Mouse (Mus musculus) thymus, postnatal 14 days (tissue): Measurements from ENCODE around the gene Abo.
A peak's percentile ranks its signal among the peaks of the same experiment; 100 is the strongest.
"Not testable (repeated sequence)": the region's sequence is repeated elsewhere in the genome, so short reads cannot be mapped to it uniquely, and the experiment has no call there.

Experiments used
- DNase-seq: peaks from one replicate; pipeline ENCODE4 v3.0.0; 2021

Abo gene

DNA sequence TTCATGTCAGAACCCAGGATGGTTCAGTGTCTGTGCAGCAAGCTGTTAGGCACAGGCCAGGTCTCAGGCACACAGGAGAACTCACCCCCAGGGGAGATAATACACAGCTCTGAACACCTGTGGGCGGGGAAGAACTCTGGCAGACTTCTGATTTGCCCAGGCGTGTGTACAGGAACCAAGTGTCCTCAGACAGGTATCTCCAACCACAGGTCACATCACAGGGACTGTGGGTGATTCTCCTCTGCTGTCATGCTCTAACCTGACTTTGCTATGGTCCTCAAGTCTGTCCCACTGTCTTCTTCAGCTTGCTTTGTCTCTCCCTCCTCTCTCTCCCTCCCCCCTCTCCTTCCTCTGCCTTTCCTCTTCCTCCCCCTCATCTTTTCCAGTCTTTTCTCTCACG is at the start of gene Abo:
Gene Abo, minus strand, starts transcription at position 101 of the 400 bp plus-strand sequence.
- DNase-seq = no peak

DNA sequence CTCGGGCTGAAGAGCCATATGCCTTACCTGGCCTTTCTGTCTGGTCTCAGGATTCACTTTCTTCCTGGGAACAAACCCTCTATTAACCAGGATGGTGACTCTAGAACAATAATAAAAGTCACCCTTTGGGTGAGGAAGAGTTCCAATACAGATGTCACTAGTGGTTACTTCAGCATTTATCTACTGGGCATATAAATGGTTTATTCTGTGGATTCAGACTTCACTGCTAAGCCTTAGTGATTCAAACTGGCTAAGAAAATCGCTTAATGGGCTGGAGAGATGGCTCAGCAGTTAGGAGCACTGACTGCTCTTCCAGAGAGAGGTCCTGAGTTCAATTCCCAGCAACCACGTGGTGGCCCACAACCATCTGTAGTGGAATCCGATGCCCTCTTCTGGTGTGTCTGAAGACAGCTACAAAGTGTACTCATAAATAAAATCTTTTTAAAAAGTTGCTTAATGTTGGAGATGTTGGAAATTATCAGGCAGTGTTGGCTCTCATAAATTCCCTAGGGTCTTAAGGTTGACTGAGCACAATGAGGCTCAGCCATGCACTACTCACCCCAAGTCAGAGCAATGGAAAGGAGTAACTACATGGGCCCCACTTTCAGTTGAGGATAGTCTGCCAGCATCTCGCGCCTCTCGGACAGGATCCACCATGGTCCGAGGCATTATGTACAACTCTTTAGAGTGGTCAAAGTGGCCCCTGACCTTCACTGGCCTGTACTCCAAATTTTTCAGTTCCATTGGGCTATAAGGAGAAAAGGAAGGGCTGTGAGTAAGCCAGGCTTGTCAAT is 49.6 kb upstream of the Abo start:
- DNase-seq = no peak

DNA sequence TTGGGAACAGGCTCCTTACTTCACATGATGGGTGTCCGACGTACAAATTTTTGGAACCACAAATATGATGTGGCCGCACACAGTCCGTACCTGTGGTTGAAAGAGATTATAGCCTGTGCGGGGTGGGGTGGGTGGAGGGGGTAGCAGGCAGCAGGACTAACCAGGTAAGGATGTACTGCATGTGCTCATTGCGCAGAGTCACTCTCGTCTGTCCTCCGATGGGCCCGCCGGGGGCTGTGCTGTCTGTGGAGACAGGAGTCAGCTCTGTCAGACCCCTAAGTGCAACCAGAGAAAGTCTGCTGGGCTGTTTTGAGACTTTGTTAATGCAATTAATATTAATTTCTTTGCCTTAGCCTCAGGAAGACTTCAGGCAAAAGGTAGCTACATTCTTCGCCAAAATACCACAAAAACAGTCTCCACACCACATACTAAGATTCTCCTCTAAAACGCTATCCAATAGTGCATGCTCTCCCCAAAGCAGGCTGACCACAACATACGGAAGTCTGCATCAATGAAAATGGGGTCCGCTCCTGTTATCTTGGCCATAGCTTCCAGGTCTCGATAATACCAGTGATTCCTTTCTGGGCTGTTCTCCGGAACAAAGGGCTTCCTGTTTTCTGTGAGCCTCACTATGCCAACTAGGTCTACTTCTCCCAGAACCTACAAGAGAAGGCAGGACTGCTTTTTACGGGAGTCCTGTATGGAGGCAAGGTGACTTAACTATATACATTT is 48.8 kb upstream of the Abo start:
- no peak for DNase-seq

DNA sequence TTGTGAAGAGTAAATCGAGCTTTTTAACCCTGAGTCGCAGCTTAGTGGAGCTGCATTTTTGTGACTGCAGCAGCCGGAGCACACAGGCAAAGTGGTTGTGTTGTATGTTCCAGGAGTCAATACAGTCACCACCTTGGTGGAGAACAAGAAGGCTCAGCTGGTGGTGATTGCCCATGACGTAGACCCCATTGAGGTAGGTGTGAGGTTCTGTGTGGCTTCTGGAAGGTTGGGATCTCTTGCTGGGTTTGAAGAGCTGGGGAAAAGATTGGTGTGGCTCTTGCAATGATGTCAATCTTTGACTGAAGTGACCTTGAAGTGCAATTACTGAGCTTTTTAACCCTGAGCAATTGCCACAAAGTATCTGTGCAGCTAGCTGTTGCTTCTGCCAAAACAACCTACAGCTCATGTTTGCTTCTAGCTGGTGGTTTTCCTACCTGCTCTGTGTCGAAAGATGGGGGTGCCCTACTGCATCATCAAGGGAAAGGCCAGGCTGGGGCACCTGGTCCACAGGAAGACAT is 47.5 kb upstream of the Abo start:
- no peak for DNase-seq

DNA sequence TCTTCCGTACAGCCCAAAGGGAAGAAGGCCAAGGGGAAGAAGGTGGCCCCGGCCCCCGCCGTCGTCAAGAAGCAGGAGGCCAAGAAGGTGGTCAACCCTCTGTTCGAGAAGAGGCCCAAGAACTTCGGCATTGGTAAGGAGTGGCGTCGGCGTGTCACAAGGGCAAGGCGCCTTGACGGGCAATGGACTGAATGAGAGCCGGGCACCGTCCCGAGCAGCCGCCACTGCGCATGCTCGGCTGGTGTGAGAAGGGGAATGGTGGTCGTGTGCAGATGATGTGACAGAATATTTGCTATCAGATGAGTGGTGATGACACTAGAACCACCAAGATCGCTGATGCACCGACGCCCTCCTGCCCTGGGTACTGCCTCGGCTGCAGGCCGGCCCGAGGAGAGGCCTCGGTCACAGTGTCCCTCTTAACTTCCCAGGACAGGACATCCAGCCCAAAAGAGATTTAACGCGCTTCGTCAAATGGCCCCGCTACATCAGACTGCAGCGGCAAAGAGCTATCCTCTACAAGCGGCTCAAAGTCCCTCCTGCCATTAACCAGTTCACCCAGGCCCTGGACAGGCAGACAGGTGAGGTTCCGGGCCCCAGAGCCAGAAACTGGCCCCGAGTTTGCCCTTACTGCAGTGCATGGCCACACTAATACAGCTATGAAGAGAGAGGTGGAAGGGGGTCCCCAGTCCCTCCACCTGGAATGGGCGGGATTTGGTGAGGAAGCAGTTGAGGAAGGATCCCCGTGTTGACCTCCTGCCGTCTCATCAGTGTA is 46.4 kb upstream of the Abo start:
- peak; percentile 63 for DNase-seq

DNA sequence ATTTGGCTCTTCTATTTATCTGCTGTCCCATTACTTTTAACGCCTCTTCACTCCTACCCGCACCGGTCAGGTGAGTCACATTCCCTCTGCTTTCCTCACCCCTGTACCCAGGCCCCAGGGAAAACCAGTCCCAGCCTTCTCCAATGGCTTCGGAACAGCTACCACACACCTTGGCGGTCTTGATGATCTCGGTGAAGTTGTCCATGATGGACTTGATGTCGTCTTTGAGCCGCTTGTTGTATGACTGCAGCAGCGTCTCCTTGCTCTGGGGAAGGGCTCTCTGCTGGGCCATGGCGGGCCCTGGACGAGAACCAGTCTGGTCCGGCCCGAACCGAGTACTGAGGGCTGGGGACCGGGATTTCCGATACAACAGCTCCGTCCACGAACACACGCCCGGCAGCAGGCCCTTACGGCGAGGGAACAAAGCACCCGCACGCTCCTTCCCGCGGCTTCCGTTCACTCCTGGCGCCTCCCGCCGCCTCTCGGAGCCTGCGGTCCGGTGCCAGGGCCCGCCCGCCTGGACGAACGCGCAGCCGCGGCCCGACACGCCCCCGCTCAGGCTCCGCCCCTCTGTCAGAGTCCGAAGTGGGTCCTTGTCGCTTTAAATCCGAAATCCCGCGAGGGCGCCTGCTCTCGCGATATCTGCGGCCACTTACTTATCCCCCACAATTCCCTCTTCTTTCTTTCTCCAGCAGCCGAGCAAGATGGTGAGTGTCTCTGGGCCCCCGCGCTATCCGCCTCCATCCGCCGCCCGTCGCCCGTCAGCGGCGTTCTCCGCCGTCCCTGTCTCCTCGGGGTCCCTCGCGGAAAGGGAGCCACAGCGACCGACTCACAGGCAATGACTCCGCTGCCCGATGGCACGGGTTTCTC is 45.6 kb upstream of the Abo start, which contains the start of the genes Med22 and Rpl7a:
Gene Med22, minus strand, starts transcription at position 554 of the 870 bp plus-strand sequence.
Gene Rpl7a, plus strand, starts transcription at position 641 of the 870 bp plus-strand sequence.
- DNase-seq = peak; percentile 100

DNA sequence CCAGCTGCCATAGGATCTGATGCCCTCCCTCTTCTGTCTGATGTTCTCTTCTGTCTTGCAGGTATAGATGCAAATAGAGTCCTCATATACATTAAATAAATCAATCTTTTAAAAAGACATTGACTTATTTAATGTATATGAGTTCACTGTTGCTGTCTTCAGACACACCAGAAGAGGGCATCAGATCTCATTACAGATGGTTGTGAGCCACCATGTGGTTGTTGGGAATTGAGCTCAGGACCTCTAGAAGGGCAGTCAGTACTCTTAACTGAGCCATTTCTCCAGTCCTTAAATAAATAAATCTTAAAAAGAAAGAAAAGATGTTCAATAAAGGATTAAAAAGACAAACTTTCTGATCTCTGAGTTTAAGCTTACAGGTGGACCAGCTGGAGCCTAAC is 44.6 kb upstream of the Abo start:
- no peak for DNase-seq

DNA sequence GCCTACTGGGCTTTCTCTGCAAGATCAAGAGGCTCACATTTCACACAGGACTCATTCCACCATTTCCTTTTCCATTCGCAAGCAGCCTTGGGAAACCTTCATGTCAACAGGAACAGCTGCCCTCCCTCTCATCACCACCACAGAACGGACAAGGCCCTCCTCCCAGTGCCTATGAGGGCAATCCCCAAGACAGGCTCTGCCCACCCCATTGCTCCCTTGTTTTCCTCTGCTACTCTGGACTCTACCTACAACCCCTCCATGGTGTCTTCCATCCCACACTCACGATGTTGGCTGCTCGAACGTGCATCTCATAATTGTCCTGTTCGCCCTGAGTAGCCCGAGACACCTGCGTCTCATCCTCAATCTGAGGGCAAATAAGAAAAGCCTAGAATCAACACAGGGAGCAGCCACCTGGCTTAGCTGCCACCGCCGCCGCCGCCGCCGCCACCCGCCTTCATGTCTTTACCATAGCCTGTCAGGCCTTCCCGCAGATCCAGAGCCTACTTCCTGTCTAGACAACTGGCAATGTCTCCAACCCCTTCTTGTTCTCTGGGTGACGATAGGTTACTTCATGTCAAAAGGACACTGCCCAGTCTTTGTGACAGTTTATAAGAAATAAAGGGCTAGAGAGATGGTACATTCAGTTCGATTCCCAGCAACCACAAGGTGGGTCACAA is 44.1 kb upstream of the Abo start:
- peak; percentile 60 for DNase-seq

DNA sequence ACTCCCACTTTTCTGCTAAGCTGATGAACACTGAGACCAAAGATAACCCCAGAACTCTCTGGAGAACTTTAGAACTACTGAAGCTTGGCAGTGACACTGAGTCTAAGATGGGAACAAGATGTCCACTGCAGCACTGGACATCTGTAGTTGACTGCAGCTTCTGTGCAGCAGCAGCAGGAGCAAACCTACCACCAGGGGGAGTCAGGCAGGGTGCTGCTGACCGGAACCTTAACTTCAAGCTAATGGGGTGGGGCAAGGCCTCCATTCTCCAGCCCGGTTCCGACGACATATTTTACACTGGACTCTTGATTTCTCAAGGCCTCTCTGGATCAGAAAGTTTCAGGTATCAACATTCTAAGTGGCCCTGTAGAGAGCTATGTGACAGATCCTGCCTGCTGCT is 42.3 kb upstream of the Abo start:
- peak; percentile 49 for DNase-seq

DNA sequence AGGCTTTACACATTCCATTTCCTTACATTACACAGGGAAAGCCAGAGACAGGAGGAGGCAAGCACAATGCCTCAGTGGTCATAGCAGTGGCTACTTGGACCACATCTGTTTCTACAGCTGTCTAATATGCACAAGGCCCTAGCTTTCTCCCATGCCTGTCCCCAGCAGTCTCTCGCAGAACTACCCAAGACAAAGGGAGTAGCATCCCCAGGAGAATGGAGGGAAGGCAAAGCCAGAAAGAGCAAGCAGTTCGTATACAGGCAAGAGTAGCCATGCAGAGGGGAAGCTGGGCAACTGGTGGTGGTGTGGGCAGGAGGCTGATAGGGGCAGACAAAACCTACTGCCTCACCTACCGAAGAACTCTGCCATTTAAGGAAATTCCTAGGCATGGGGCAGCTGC is 41.7 kb upstream of the Abo start:
- DNase-seq = no peak

DNA sequence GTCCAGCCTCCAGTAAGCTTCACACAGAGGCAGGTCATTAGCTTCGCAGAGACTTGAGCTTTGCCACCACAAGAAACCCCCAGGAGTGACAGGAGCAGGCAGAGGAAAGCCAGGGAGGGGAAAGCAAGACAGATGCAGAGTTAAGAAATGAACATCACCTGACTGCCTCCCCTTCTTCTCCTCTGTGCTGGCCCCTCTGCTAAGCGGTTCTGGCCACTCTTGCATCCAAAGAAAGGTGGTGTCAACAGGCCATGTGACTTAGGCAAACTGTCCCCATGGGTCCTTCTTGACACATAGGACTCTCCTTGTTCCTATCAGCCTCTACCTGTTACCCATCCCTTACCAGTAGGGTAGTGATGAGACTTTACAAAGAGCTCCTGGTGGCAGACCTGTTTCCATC is 41.2 kb upstream of the Abo start:
- no peak for DNase-seq

DNA sequence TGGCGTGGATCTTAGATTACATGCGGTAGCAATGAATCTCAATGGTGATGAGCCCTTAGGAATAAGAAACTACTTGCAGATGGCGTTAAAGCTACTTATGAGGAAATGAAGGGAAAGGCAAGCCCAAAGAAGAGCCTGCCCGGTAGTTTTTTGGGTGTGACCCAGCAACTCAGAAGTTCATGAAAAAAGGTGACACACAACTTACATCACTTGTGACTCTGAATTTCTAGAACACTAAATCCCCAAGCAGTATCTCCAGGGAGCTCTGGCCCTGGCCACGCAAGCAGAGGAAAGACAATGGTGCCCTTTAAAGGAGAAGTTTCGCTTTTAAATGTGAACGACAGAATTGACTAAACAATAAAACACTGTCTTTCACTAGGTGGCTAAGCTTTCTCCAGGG is 38.5 kb upstream of the Abo start:
- DNase-seq = no peak

DNA sequence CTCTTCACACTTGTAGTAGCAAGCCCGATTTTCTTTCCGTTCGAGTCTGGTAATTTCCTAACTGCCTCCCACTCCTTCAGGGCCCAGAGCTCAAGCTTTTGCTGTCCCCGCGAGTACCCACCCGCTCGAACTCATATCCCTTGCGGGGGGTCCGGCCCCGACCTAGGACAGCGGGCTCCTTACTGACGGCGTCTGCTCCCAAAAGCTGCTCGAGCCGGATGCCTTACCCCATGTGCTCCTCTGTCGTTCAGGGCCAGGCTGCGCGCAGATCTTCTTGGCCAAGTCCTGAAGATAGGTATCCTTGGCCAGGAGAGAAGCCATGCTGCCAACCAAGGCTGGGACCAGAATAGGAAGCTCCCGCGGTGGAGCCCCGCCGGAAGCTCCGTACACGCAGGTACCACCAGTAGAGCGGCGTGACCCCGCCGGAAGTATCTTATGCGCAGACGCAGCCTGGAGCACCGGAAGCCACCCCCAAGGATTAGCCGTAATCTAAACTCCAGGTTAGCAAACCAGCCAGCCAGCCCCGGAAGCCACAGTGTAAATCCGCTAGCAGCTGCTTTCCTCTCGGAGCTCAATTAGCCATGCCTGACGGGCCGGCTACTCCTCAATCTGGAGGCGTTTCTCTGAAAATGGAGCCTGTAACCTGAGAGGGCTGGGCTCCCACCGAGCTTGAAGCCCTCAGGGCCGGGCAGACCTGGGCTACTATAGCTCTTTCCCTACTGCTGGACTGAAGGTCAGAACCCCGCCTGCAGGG is 37.9 kb upstream of the Abo start, which contains the start of gene Surf6:
Gene Surf6, minus strand, starts transcription at position 413 of the 754 bp plus-strand sequence.
- peak; percentile 97 for DNase-seq

DNA sequence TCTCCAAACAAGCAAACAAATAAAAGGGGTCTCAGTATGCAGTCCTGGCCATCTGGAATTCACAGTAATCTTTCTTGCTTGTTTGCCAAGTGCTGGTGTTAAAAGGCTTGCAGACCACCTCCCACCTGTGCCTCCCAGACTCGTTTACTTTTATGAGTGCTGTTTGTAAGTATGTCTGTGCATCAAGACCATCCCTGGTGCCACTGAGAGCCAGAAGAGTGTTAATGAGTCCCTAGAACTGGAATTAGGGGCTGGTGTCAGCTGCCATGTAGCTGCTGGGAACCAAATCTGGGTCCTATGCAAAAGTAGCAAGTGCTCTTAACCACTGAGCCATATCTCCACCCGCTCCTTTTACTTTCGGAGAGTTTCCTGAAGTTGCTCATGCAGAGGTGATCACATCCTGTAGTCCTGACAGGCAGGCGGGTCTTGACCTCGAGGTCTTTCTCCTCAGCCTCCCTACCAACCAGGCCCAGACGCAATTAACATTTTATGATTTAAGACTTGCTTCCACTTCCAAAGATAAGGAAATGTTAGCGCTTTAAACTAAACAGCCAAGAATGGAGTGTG is 37.1 kb upstream of the Abo start:
- no peak for DNase-seq

DNA sequence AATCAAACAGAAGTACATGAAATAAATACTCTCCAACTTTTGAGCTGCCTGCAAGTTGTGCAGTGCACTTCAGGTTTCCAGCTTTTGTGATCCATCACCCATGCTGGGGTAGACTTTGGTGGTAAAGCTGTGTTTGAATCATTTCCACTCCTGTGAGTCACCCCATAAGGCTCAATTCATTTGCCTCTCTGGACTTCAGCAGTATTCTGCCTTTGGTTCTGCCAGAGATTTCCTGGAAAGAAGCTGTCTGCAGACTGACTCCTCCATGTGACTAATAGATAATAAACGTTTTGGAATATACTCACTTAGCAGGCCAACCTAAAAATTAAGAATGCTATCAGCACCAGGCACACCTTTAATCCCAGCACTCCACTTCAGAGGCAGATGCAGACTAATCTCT is 36.0 kb upstream of the Abo start:
- no peak for DNase-seq

DNA sequence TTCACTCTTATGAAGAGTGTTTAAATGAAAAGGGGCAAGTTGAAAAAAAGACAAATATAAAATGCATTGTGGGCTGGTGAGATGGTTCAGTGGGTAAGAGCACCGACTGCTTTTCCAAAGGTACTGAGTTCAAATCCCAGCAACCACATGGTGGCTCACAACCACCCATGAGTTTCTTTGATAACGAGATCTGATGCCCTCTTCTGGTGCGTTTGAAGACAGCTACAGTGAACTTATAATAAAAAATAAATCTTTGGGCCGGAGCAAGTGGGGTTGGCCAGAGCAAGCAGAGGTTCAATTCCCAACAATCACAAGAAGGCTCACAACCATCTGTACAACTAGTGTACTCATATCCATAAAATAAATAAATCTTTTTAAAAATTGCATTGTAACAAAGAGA is 31.1 kb upstream of the Abo start:
- no peak for DNase-seq

DNA sequence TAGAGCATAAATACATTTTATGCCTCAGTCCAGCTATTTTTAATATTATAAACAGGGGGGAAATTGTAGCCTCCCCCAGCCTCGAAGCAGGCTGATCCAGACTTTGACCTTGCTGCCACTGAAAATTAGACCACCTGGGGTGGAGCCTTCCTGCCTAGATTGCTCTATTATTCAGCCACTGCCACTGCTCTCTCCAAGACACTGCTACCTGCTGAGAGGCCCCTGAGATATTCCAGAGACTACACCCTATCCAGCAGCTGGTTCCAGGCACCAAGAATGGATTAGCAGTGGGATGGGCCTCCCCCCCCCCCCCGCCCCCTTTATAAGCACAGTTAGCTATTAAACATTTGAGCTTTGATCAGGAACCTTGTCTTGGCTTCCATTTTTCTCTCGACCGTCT is 21.4 kb upstream of the Abo start:
- DNase-seq = not testable (repeated sequence)

DNA sequence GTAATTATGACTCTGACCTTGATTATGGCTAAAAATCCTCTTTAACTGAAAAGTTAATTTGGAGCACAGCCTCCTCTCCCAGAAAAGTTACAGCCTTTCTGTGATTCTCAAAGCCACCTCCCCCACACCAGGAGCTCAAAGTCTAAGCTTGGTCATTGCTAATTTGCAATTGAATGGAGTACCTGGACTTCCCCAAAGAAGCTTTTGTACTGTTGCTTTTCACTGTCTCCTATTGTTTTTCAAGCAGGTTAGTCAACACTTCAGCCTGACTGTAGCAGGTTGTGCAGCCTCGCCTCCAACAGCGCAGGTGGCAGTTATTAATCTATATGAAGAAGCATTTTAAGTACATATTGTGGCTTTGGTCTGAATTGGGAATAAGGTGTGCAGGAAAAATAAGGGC is 20.8 kb upstream of the Abo start:
- not testable (repeated sequence) for DNase-seq

DNA sequence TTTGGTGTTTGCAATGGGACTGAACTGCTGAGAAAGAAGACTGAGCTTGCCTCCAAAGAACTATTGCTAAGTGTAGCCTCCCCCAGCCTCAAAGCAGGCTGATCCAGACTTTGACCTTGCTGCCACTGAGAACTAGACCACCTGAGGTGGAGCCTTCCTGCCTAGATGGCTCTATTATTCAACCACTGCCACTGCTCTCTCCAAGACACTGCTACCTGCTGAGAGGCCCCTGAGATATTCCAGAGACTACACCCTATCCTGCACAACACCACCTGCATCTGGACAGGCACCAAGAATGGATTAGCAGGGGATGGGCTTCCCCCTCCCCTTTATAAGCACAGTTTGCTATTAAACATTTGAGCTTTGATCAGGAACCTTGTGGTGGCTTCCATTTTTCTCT is 13.8 kb upstream of the Abo start:
- no peak for DNase-seq

DNA sequence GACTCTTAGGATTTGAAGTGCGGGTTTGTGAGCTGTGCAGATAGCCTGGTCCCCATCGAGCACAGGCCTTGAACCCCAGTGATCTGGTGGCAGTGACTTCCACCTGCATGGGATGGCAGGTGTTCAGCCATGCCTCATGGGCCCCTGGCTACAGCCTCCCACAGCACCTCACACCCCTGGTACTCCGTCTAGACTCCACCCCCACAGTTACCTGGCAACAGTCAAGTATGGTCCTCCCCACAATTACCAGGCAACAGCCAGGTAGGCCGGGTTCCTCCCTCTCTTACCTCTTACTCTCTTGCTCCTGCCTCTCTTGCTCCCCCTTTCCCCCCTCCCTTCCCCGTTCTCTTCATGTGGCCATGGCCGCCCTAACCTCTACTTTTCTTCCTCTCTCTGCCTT is 5.9 kb upstream of the Abo start:
- no peak for DNase-seq
